Mouse (Mus musculus) midbrain, embryonic 11.5 days (tissue): ENCODE measurements around the gene Eif4h. TPM values are rescaled to one million over a fixed set of nuclear protein-coding genes. Genes with fewer than 3 reads are reported as not detected.

Experiments
- ATAC-seq: fragments of 200-750 bp; cut with Nextera tagmentation; 2 replicates; pipeline ENCODE4 v1.8.0; 2017; ENCODE audit warnings: moderate TSS enrichment, moderate library complexity; ENCODE audit not compliant: low FRiP score
- DNase-seq: peaks from one replicate; pipeline ENCODE4 v3.0.0; 2015; ENCODE audit warnings: low spot score; ENCODE audit errors: missing footprints
- H3K27ac ChIP-seq: fragments of 300-500 bp; sonication (generic); 2 replicates; pipeline ENCODE4 v1.5.1; 2014; ENCODE audit warnings: low read depth, low read length
- H3K27me3 ChIP-seq: fragments of 300-500 bp; sonication (generic); 2 replicates; pipeline ENCODE4 v1.6.1; 2014; ENCODE audit warnings: mild to moderate bottlenecking, low read length, moderate library complexity, mixed read lengths; ENCODE audit not compliant: control insufficient read depth, insufficient read depth
- H3K36me3 ChIP-seq: fragments of 300-500 bp; sonication (generic); 2 replicates; pipeline ENCODE4 v1.6.1; 2014; ENCODE audit warnings: mild to moderate bottlenecking, low read length, moderate library complexity, mixed read lengths; ENCODE audit not compliant: control insufficient read depth, insufficient read depth
- H3K4me1 ChIP-seq: fragments of 300-500 bp; sonication (generic); 2 replicates; pipeline ENCODE4 v1.6.1; 2014; ENCODE audit warnings: low read length; ENCODE audit not compliant: control insufficient read depth, insufficient read depth
- H3K4me2 ChIP-seq: fragments of 300-500 bp; sonication (generic); 2 replicates; pipeline ENCODE4 v1.6.1; 2014; ENCODE audit warnings: mild to moderate bottlenecking, moderate library complexity
- H3K4me3 ChIP-seq: fragments of 300-500 bp; sonication (generic); 2 replicates; pipeline ENCODE4 v1.5.1; 2014; ENCODE audit warnings: low read depth, low read length
- H3K9ac ChIP-seq: fragments of 300-500 bp; sonication (generic); 2 replicates; pipeline ENCODE4 v1.6.1; 2014; ENCODE audit warnings: low read length
- H3K9me3 ChIP-seq: fragments of 300-500 bp; sonication (generic); 2 replicates; pipeline ENCODE4 v1.6.1; 2016; ENCODE audit warnings: low read length; ENCODE audit not compliant: control insufficient read depth
- WGBS: fragments of 180-500 bp; shearing (Covaris S2); extraction: QIAGEN DNeasy Blood & Tissue Kit; methylation state at CpG from one replicate; pipeline ENCODE4 v1.1.7; 2014; 5-methylcytosine and 5-hydroxymethylcytosine counted together
- polyA plus RNA-seq: library from polyadenylated mRNA; unstranded; fragments of >200 nt; fragmentation: Nextera tagmentation; extraction: Ambion mirVana; gene quantifications from 2 replicates; pipeline ENCODE4 v1.2.1, GENCODE M21; 2014

Gene Eif4h
- polyA plus RNA-seq, 1 experiment from 2014 or later: 421 TPM

GRCm38 (mm10) chr5:134606314-134606713 is 33.0 kb downstream of the Eif4h start:
- Histone ChIP-seq H3K4me2 (no peak overlapping the region), H3K36me3 (no peaks in the 10 kb centered on the region), H3K4me3 (no peak overlapping the region), H3K9me3 (no peaks in the 10 kb centered on the region), H3K4me1 (no peaks in the 10 kb centered on the region), H3K27me3 (no peaks in the 10 kb centered on the region), H3K27ac (no peak overlapping the region), H3K9ac (no peak overlapping the region)
- ATAC-seq: no peak
- DNase-seq: no peak

DNA sequence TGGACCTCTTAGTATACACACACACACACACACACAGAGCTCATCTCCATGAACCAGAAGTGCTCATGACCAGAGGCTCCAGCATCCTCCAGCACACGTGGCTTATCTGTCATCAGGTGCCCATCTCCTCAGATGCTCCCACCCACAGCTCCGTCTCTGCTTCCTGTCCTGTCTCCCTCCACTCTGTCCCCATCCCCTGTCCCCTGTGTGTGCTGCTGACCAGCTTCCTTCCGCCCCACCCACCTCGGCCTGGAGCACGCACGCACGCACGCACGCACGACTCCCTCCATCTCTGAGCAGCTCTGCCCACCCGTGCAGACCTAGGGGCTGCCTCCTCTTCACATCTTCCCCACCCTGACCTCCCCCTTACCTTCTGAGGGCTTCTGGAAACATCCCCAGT is 34.9 kb downstream of the Eif4h start:
- Histone ChIP-seq H3K4me1 (no peaks in the 10 kb centered on the region), H3K4me2 (no peak overlapping the region), H3K27me3 (no peaks in the 10 kb centered on the region), H3K9me3 (no peaks in the 10 kb centered on the region), H3K27ac (no peak overlapping the region), H3K4me3 (no peak overlapping the region), H3K36me3 (peaks cover 2% of the 10 kb centered on the region), H3K9ac (no peak overlapping the region)
- ATAC-seq: no peak
- WGBS: 85% methylated on average over 11 of the region's 11 CpGs
- DNase-seq: no peak

GRCm38 (mm10) chr5:134597711-134598110 is 41.6 kb downstream of the Eif4h start:
- Histone ChIP-seq H3K4me1 (no peaks in the 10 kb centered on the region), H3K4me2 (no peak overlapping the region), H3K27me3 (no peaks in the 10 kb centered on the region), H3K27ac (no peak overlapping the region), H3K9me3 (no peaks in the 10 kb centered on the region), H3K4me3 (no peak overlapping the region), H3K9ac (no peak overlapping the region), H3K36me3 (peaks cover 27% of the 10 kb centered on the region)
- WGBS: 91% methylated on average over 10 of the region's 10 CpGs
- ATAC-seq (no peak), DNase-seq (no peak)

- H3K27me3 ChIP-seq: no peaks in the 10 kb centered on the region
- WGBS: 93% methylated on average over 9 of the region's 9 CpGs
- no peaks in the 10 kb centered on the region for H3K4me1 ChIP-seq
- no peaks in the 10 kb centered on the region for H3K9me3 ChIP-seq
- no peak overlapping the region for H3K27ac ChIP-seq
- no peak overlapping the region for H3K4me3 ChIP-seq
- ATAC-seq (no peak), DNase-seq (no peak)
- H3K36me3 ChIP-seq: peaks cover 31% of the 10 kb centered on the region
- H3K9ac ChIP-seq: no peak overlapping the region
- no peak overlapping the region for H3K4me2 ChIP-seq
These were observed 46.2 kb downstream of the Eif4h start for GRCm38 (mm10) chr5:134593093-134593492.

DNA sequence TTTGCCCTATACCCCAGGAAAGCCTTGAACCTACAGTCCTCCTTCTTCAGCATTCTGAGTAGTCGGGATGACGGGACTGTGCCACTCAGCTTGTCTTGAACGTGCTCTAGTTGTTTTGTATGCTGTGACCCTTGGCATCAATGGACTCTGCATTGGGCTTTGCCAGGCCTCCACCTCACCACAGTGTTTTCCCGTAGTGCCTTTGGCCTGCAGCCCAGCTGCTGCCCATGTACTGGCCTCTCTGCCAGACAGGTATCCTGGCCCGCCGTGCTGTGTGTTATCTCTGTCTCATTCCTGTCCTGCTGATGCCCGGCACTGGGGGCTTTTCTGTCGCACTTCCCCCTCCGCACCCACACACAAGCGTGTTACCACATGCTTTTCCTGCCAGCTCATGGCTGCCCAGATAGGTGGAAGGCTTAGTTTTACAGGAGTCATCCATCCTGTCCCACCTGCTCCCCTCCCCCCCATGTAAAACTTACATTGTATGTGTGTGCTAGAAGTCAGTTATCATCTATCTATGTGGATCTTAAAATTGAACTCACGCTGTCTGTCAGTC is 47.2 kb downstream of the Eif4h start:
- H3K27me3 ChIP-seq: no peaks in the 10 kb centered on the region
- 94% methylated on average over 11 of the region's 11 CpGs for WGBS
- DNase-seq: no peak
- ATAC-seq: no peak
- H3K4me2 ChIP-seq: no peak overlapping the region
- H3K36me3 ChIP-seq: peaks cover 27% of the 10 kb centered on the region
- H3K9me3 ChIP-seq: no peaks in the 10 kb centered on the region
- no peak overlapping the region for H3K27ac ChIP-seq
- no peak overlapping the region for H3K4me3 ChIP-seq
- H3K9ac ChIP-seq: no peak overlapping the region
- no peaks in the 10 kb centered on the region for H3K4me1 ChIP-seq

- no peak for DNase-seq
- no peaks in the 10 kb centered on the region for H3K4me1 ChIP-seq
- WGBS: 93% methylated on average over 3 of the region's 3 CpGs
These were observed 49.4 kb downstream of the Eif4h start for GRCm38 (mm10) chr5:134589900-134590299.

DNA sequence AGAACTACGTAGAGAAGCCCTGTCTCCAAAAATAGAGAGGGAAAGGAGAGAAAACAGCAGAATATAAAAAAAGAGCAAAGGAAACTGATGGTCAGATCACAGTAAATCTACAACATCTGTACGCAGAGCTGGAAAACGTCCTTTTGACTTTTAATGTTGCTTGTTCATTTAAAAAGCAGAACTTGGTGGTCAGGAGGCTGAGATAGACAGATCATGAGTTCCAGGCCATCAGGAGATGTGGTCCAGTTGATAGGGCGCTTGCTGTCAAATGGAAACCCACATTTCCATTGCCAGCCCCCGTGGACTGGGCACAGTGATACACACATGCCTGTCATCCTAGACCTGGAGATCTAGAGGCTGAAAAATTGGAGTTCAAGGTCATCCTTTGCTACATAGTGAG is 54.5 kb downstream of the Eif4h start:
- ATAC-seq: no peak
- WGBS: 92% methylated on average over 5 of the region's 5 CpGs
- DNase-seq: no peak

More at GRCm38 (mm10) chr5:134589900-134590299, 49.4 kb downstream of the Eif4h start:
- Histone ChIP-seq H3K9ac (no peak overlapping the region), H3K4me3 (no peak overlapping the region), H3K27ac (no peak overlapping the region), H3K36me3 (peaks cover 16% of the 10 kb centered on the region), H3K4me2 (no peak overlapping the region), H3K9me3 (no peaks in the 10 kb centered on the region), H3K27me3 (no peaks in the 10 kb centered on the region)
- ATAC-seq: no peak

GRCm38 (mm10) chr5:134583884-134584213 is 55.4 kb downstream of the Eif4h start:
- Histone ChIP-seq H3K4me1 (peaks cover 8% of the 10 kb centered on the region), H3K9ac (no peak overlapping the region; the same call in 1 of the 2 replicates), H3K4me3 (no peak overlapping the region), H3K4me2 (peak overlapping the region; percentile 85; the same call in 1 of the 2 replicates), H3K27me3 (no peaks in the 10 kb centered on the region), H3K27ac (no peak overlapping the region), H3K9me3 (no peaks in the 10 kb centered on the region), H3K36me3 (no peaks in the 10 kb centered on the region)
- no peak for DNase-seq
- 86% methylated on average over 3 of the region's 3 CpGs for WGBS
- ATAC-seq: no peak

More for the DNA sequence above, 54.5 kb downstream of the Eif4h start:
- H3K36me3 ChIP-seq: no peaks in the 10 kb centered on the region
- H3K4me2 ChIP-seq: no peak overlapping the region
- H3K27me3 ChIP-seq: no peaks in the 10 kb centered on the region
- H3K9ac ChIP-seq: no peak overlapping the region
- peaks cover 8% of the 10 kb centered on the region for H3K4me1 ChIP-seq
- no peaks in the 10 kb centered on the region for H3K9me3 ChIP-seq
- no peak overlapping the region for H3K4me3 ChIP-seq
- H3K27ac ChIP-seq: no peak overlapping the region

- ATAC-seq (peak; percentile 51; the same call in 1 of the 2 replicates), DNase-seq (no peak)
- H3K36me3 ChIP-seq: no peaks in the 10 kb centered on the region
- 30% methylated on average over 15 of the region's 15 CpGs for WGBS
- H3K4me3 ChIP-seq: peak overlapping the region; percentile 87
- no peaks in the 10 kb centered on the region for H3K27me3 ChIP-seq
- peaks cover 8% of the 10 kb centered on the region for H3K4me1 ChIP-seq
- peak overlapping the region; percentile 85 for H3K4me2 ChIP-seq
- H3K27ac ChIP-seq: no peak overlapping the region
- no peaks in the 10 kb centered on the region for H3K9me3 ChIP-seq
- peak overlapping the region; percentile 90 for H3K9ac ChIP-seq
These were observed 56.0 kb downstream of the Eif4h start for GRCm38 (mm10) chr5:134583006-134583883.
